Mouse (Mus musculus) embryonic facial prominence, embryonic 15.5 days (tissue): ENCODE measurements around the gene Tprn. TPM values are rescaled to one million over a fixed set of nuclear protein-coding genes. Genes with fewer than 3 reads are reported as not detected.

Experiments used
- ATAC-seq: fragments of 200-750 bp; cut with Nextera tagmentation; 2 replicates; pipeline ENCODE4 v1.8.0; 2017; ENCODE audit warnings: low read depth, moderate TSS enrichment; ENCODE audit not compliant: insufficient number of reproducible peaks, low FRiP score, low TSS enrichment
- H3K27ac ChIP-seq: fragments of 300-500 bp; sonication (generic); replicated peaks from 2 replicates; pipeline ENCODE4 v1.5.1; 2015; ENCODE audit warnings: mild to moderate bottlenecking, inconsistent platforms
- H3K27me3 ChIP-seq: fragments of 300-500 bp; sonication (generic); 2 replicates; pipeline ENCODE4 v1.6.1; 2015; ENCODE audit warnings: inconsistent platforms
- H3K36me3 ChIP-seq: fragments of 300-500 bp; sonication (generic); 2 replicates; pipeline ENCODE4 v1.6.1; 2015; ENCODE audit warnings: mild to moderate bottlenecking, inconsistent platforms
- H3K4me1 ChIP-seq: fragments of 300-500 bp; sonication (generic); 2 replicates; pipeline ENCODE4 v1.6.1; 2015; ENCODE audit warnings: inconsistent platforms
- H3K4me2 ChIP-seq: fragments of 300-500 bp; sonication (generic); replicated peaks from 2 replicates; pipeline ENCODE4 v1.6.1; 2015; ENCODE audit warnings: mild to moderate bottlenecking, inconsistent platforms
- H3K4me3 ChIP-seq: fragments of 300-500 bp; sonication (generic); replicated peaks from 2 replicates; pipeline ENCODE4 v1.5.1; 2015; ENCODE audit warnings: mild to moderate bottlenecking, inconsistent platforms
- H3K9ac ChIP-seq: fragments of 300-500 bp; sonication (generic); 2 replicates; pipeline ENCODE4 v1.6.1; 2015; ENCODE audit warnings: inconsistent platforms
- H3K9me3 ChIP-seq: fragments of 300-500 bp; sonication (generic); replicated peaks from 2 replicates; pipeline ENCODE4 v1.6.1; 2016; ENCODE audit warnings: inconsistent platforms
- WGBS: fragments of 180-500 bp; shearing (Covaris S2); methylation state at CpG from one replicate; pipeline ENCODE4 v1.1.7; 2015; 5-methylcytosine and 5-hydroxymethylcytosine counted together
- polyA plus RNA-seq: library from polyadenylated mRNA; unstranded; fragments of >200 nt; fragmentation: Nextera tagmentation; extraction: Ambion mirVana; gene quantifications from 2 replicates; pipeline ENCODE4 v1.2.1, GENCODE M21; 2015

Tprn gene
- polyA plus RNA-seq, 1 experiment from 2014 or later: 10.2 TPM

DNA sequence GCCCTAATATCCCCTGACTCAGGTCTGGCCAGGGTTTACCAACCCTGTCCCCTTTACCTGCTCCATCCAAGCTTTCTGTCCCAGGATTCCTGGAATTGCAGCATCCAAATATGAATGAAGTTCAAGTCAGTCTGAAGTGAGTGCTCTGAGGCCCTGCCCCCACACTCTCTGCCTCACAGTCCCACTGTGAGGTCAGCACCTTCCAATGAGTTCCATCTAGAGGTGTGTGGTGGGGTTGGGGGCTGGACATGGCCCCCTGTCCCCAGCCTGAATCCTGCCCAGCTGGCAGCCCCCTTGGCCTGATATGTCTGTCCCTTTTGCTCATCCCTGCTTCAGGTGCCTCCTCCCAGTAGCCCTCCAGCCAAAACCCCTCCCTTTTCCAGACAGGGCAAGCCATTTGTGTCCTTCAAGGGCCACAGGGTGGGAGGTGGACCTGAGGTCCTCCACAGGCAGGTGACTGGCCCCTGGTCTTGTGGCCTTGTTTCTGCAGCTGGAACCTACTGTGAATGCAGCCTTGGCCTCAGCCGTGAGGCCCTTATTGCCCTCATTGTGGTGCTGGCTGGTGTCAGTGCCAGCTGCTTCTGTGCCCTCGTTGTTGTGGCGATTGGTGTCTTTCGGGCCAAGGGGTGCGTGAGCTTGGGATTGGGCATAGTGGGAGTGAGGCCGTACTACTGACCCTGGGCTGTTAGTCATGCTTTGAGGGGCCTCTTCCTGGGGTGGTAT is 25.7 kb downstream of the Tprn start, which contains the start of gene Tmem210:
Tmem210 (plus strand) TSS at position 219 of the 723 bp plus-strand sequence.
- Histone ChIP-seq H3K4me1 (peaks cover 63% of the 10 kb centered on the region), H3K4me3 (no peak within 1 kb of the TSS)
- no peak for ATAC-seq

DNA sequence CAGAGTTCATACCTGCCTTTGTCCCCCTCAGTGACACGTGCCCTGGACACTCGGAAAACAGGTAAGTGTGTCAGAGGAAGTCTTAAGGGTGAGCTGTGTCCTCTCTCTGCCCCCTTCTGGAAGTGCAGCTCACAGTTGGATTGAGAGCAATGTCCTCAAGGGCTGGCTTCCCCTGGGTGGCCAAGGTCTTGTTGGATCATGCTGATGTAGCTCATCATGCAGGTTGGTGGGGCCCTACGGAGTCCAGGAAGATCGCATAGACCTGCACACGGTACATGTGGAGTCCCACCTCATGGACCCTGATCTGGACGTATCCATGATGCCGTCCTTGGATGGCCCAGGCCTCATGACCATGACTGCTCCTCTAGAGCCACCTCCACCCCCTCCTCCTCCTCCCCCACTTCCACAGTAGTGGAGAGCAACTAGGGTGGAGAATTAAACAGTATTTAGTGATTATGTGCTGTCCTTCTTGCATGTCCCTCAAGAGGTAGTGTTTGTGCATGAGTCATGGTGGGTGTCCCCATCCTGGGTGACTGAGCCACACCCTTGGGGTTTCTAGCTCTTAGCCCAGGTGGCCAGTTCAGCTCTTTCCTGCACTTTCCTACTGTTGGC is 26.4 kb downstream of the Tprn start:
- Histone ChIP-seq H3K4me1 (peaks cover 63% of the 10 kb centered on the region), H3K27ac (no peak overlapping the region), H3K4me3 (no peak overlapping the region), H3K36me3 (peaks cover 19% of the 10 kb centered on the region), H3K27me3 (peaks cover 65% of the 10 kb centered on the region), H3K9ac (no peak overlapping the region), H3K4me2 (no peak overlapping the region), H3K9me3 (no peaks in the 10 kb centered on the region)
- WGBS: 75% methylated on average over 7 of the region's 7 CpGs
- no peak for ATAC-seq

More for the DNA sequence above, 25.7 kb downstream of the Tprn start, which contains the start of gene Tmem210:
- Histone ChIP-seq H3K9ac (no peak within 1 kb of the TSS), H3K36me3 (peaks cover 26% of the 10 kb centered on the region), H3K4me2 (0 out of 2 replicates have a peak within 1 kb of the TSS, but pooled peaks have one; percentile 2), H3K27ac (peak within 1 kb of the TSS; percentile 82), H3K9me3 (no peaks in the 10 kb centered on the region), H3K27me3 (peaks cover 57% of the 10 kb centered on the region)
- 83% methylated on average over 6 of the region's 6 CpGs for WGBS

DNA sequence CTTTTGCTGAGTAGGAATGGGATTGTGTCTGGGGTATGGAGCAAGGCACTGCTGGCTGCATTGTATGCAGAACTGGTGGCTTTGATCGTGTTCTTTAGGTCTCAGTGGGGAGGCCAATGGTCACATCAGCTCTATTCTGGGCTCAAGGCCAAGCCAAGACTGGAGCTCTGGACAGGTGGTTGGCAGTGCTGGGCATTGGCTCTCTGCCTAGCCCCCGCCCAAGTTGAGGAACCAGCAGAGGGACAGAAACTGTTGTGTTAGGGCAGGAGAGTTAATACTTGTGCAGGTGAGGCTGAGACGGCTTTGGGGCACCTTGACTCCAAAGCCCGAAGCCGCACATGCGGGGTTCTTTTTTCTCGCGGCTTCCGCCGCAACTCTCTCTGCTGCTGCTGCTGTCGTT is 27.2 kb downstream of the Tprn start, which contains the start of gene Lrrc26:
Lrrc26 (plus strand) TSS at position 265 of the 400 bp plus-strand sequence.
- peaks cover 63% of the 10 kb centered on the region for H3K4me1 ChIP-seq
- ATAC-seq: no peak
- no peak within 1 kb of the TSS for H3K27ac ChIP-seq
- peak within 1 kb of the TSS; percentile 38 for H3K4me3 ChIP-seq
- H3K9me3 ChIP-seq: no peaks in the 10 kb centered on the region
- 6% methylated on average over 11 of the region's 11 CpGs for WGBS
- no peak within 1 kb of the TSS for H3K9ac ChIP-seq
- H3K27me3 ChIP-seq: peaks cover 73% of the 10 kb centered on the region
- peaks cover 11% of the 10 kb centered on the region for H3K36me3 ChIP-seq
- H3K4me2 ChIP-seq: peak within 1 kb of the TSS; percentile 49

DNA sequence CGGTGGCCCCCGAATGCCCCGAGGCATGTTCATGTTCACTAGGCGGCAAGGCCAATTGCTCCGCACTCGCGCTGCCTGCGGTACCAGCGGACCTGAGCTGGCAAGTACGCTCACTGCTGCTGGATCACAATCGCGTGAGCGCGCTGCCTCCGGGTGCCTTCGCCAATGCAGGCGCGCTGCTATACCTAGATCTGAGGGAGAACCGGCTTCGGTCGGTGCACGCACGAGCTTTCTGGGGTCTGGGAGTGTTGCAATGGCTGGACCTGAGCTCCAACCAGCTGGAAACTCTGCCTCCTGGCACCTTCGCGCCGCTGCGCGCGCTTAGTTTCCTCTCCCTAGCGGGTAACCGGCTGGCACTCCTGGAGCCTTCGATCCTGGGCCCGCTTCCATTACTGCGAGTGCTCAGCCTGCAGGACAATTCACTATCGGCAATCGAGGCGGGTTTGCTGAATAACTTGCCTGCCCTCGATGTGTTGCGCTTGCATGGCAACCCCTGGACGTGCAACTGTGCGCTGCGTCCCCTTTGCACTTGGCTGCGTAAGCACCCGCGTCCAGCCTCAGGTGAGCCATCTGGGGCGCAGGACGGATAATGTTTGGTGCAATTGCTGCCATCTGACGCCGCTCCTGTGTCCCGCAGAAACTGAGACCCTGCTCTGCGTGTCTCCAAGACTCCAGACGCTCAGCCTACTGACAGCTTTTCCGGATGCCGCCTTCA is 27.8 kb downstream of the Tprn start:
- under 1% methylated on average over 54 of the region's 54 CpGs for WGBS
- no peak for ATAC-seq
- Histone ChIP-seq H3K4me1 (peaks cover 58% of the 10 kb centered on the region), H3K9ac (no peak overlapping the region), H3K9me3 (no peaks in the 10 kb centered on the region), H3K4me3 (peak overlapping the region; percentile 38), H3K27me3 (peaks cover 79% of the 10 kb centered on the region), H3K27ac (no peak overlapping the region), H3K36me3 (peaks cover 4% of the 10 kb centered on the region), H3K4me2 (peak overlapping the region; percentile 49)

DNA sequence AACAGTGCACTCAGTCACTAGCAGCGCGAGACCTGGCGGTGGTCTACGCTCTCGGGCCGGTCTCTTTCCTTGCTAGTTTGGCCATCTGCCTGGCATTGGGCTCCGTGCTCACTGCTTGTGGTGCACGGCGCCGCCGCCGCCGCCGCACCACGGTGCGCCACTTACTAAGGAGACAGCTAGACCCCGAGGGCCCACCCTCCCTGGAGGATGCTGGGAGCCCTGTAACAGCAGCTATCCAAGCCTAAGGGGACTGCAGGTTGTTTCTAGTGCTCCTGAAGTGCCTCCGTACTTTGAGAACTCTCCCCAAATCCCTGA is 28.4 kb downstream of the Tprn start:
- H3K4me1 ChIP-seq: peaks cover 56% of the 10 kb centered on the region
- peak overlapping the region; percentile 49 for H3K4me2 ChIP-seq
- WGBS: 1% methylated on average over 18 of the region's 18 CpGs
- no peaks in the 10 kb centered on the region for H3K36me3 ChIP-seq
- peak overlapping the region; percentile 38 for H3K4me3 ChIP-seq
- no peak overlapping the region for H3K9ac ChIP-seq
- no peak overlapping the region for H3K27ac ChIP-seq
- no peaks in the 10 kb centered on the region for H3K9me3 ChIP-seq
- H3K27me3 ChIP-seq: peaks cover 84% of the 10 kb centered on the region
- no peak for ATAC-seq

DNA sequence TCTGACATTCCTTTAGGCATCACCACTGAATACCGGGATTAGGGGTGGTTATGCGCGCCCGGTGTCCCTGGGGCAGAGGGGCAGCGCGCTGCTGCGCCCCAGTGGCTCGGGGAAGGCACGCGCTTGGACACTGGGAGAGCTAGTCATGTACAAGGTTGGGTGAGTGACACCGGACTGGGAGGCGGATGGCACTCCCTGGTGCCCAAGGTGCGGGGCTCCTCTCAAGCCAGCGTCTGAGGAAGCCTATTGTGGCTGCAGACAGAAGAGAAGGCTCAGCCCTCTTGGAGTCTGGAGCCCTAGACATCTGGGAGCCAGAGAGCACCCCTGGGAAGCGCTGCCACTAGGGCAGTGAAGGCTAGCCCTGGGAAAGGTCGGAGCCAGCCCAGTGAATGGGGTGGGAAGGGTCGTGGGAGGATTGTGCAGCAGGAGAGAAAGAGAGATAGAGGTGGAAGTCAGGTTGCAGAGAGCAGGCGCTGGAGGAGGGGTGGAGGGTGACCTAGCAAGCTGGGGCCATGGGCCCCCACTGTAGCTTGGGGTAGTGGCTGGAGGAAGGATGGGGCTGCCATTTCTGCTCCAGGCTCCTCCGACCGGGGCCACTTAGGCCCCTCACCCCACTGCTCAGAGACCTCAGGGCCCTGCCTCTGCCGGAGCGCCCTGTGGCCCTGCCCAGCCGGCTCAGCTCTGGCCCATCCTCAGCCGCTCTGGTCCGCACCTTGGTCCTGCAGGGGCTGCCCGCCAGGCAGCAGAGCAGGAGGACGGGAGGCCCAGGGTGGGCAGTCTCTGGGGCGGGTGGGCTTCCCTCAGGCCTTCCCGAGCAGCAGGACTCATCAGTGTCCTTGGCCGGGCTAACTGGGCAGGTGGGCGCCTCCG is 29.0 kb downstream of the Tprn start:
- H3K4me2 ChIP-seq: peak overlapping the region; percentile 55
- peak overlapping the region; percentile 38 for H3K4me3 ChIP-seq
- H3K36me3 ChIP-seq: no peaks in the 10 kb centered on the region
- peaks cover 89% of the 10 kb centered on the region for H3K27me3 ChIP-seq
- no peak overlapping the region for H3K9ac ChIP-seq
- no peak for ATAC-seq
- peaks cover 50% of the 10 kb centered on the region for H3K4me1 ChIP-seq
- WGBS: 4% methylated on average over 30 of the region's 32 CpGs
- H3K27ac ChIP-seq: no peak overlapping the region
- H3K9me3 ChIP-seq: no peaks in the 10 kb centered on the region

DNA sequence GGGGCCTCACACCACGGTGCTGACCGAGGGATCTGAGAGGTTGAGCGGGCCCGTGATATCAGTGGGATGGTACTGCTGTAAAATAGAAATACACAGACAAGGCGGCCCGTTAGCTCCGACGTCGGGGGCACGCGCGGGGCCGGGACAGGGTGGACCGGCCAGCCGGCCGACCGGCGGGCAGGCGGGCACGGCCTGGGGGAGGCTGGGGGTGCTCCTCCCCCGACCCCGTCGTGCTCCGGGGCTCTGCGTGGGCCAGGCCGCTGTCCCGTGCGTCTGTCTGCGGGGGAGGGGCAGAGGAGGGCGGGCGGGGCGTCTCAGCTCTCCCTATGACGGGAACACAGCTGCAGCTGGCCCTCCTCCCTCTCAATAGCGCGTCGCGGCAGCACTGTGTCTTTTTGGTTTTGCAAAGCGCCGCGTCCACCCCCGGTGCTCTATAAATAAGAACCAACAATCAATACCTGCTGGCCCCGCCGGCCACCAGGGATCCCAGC is 29.7 kb downstream of the Tprn start:
- peaks cover 47% of the 10 kb centered on the region for H3K4me1 ChIP-seq
- H3K4me2 ChIP-seq: peak overlapping the region; percentile 55
- no peaks in the 10 kb centered on the region for H3K36me3 ChIP-seq
- no peaks in the 10 kb centered on the region for H3K9me3 ChIP-seq
- 3% methylated on average over 40 of the region's 43 CpGs for WGBS
- no peak for ATAC-seq
- H3K27ac ChIP-seq: no peak overlapping the region
- peaks cover 95% of the 10 kb centered on the region for H3K27me3 ChIP-seq
- no peak overlapping the region for H3K9ac ChIP-seq
- H3K4me3 ChIP-seq: peak overlapping the region; percentile 38

DNA sequence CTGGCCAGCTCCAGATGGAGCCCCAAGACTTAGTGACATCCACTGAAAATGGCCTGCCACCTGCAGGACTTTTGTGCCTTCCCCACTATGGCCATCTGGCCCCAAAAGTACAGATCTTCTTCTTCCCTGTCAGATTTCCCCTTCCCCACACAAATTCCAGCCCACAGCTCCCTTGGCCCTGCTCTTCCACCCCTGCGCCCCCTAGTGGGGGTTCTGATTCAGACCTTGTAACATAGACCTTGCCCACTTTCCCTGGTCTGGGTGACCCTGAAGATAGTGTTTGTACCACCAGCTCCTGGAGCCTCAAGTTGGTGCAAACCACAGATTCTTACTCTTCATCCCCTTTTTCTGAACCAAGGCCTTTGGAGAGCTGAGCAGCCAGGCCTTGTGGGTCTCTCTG is 30.4 kb downstream of the Tprn start:
- Histone ChIP-seq H3K4me3 (peak overlapping the region; percentile 38; the same call in 1 of the 2 replicates), H3K9ac (no peak overlapping the region), H3K9me3 (no peaks in the 10 kb centered on the region), H3K4me2 (peak overlapping the region; percentile 55), H3K4me1 (peaks cover 40% of the 10 kb centered on the region), H3K36me3 (no peaks in the 10 kb centered on the region), H3K27ac (no peak overlapping the region), H3K27me3 (peaks cover 98% of the 10 kb centered on the region)
- ATAC-seq: no peak
- 0% methylated on average over 1 of the region's 1 CpGs for WGBS

DNA sequence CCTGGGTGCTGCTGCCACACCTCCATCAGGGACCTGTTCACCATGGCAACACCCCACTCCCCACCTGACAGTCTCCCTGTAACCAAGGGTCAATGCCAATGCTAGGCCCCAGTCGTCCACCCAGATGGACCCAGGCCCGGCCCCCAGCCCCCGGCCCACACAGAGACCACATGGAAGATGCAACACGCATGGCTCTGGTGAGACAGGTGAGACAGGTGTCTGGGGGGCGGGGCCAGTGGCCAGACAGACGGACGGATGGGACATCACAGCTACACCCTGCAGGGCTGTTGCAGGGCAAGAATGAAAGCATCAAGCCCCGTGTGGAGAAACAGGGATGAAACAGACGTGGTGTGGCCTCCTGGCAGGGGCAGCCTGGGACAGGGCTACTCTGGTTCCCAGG is 31.3 kb downstream of the Tprn start:
- H3K9me3 ChIP-seq: no peaks in the 10 kb centered on the region
- 66% methylated on average over 9 of the region's 9 CpGs for WGBS
- ATAC-seq: no peak
- peaks cover 90% of the 10 kb centered on the region for H3K27me3 ChIP-seq
- no peak overlapping the region for H3K27ac ChIP-seq
- peaks cover 36% of the 10 kb centered on the region for H3K4me1 ChIP-seq
- H3K36me3 ChIP-seq: no peaks in the 10 kb centered on the region
- no peak overlapping the region for H3K9ac ChIP-seq
- no peak overlapping the region for H3K4me2 ChIP-seq
- H3K4me3 ChIP-seq: no peak overlapping the region

DNA sequence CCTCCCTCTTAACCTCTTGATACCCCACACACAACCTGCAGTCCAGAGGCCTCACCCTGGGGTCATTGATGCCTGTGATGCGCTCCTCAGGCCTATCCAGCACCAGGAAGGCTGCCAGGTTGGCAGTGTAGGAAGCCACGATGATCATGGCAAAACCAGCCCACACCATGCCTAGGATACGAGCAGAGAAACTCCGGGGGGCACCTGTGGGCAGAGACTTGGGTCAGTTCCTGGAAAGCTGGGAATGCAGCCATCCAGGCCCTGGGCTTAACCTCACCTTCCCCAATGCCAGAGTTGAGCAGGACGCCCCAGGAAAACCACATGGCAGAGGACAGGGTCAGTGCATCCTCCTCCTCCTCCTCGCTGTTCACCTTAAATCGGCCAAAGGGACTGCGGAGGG is 34.7 kb downstream of the Tprn start:
- WGBS: 70% methylated on average over 8 of the region's 8 CpGs
- H3K27ac ChIP-seq: no peak overlapping the region
- H3K9ac ChIP-seq: no peak overlapping the region
- H3K36me3 ChIP-seq: no peaks in the 10 kb centered on the region
- H3K4me3 ChIP-seq: no peak overlapping the region
- H3K4me2 ChIP-seq: no peak overlapping the region
- peaks cover 56% of the 10 kb centered on the region for H3K27me3 ChIP-seq
- H3K4me1 ChIP-seq: peaks cover 8% of the 10 kb centered on the region
- no peaks in the 10 kb centered on the region for H3K9me3 ChIP-seq
- ATAC-seq: no peak
